Mouse (Mus musculus) erythroid progenitor cell, adult 5-6 weeks (primary cell): ENCODE results near the gene Arid1b. TPM values are rescaled to one million over a fixed set of nuclear protein-coding genes. Genes with fewer than 3 reads are reported as not detected.
A peak's percentile ranks its signal among the peaks of the same experiment; 100 is the strongest.

Source experiments
- ATAC-seq: replicated peaks from 2 replicates; pipeline ENCODE4 v1.8.0; 2016; ENCODE audit warnings: moderate number of reproducible peaks, mild to moderate bottlenecking, moderate TSS enrichment, inconsistent platforms; ENCODE audit not compliant: poor library complexity, low FRiP score, severe bottlenecking
- total RNA-seq, 2 experiments: library from RNA; stranded (forward) in 1 of 2; stranded (reverse) in 1 of 2; fragments of 150-400 nt in 1 of 2; fragments of 186-747, 209-891 nt in 1 of 2; gene quantifications; 2 replicates each; pipeline versions ENCODE4 v1.2.3 to v1.2.4; 2015 to 2017; ENCODE audit warnings: low replicate concordance in 2 of 2

Arid1b gene
- total RNA-seq, 2 experiments from 2014 or later, result 7.2 to 17.2 TPM

GRCm38 (mm10) chr17:5221041-5221440, 226.9 kb downstream of the Arid1b start:
- no peak for ATAC-seq

GRCm38 (mm10) chr17:5221558-5221957, 227.4 kb downstream of the Arid1b start:
- ATAC-seq, result no peak

- no peak for ATAC-seq
Observed at GRCm38 (mm10) chr17:5222827-5223226, 228.7 kb downstream of the Arid1b start.

GRCm38 (mm10) chr17:5224932-5225331, 230.8 kb downstream of the Arid1b start:
- ATAC-seq, result no peak

- ATAC-seq, result no peak
Observed at GRCm38 (mm10) chr17:5227136-5227535, 233.0 kb downstream of the Arid1b start.

- ATAC-seq, result no peak
Observed at GRCm38 (mm10) chr17:5227950-5228615, 234.0 kb downstream of the Arid1b start.

GRCm38 (mm10) chr17:5228616-5229250, 234.6 kb downstream of the Arid1b start:
- no peak for ATAC-seq

- no peak for ATAC-seq
Observed at GRCm38 (mm10) chr17:5230063-5230462, 235.9 kb downstream of the Arid1b start.

- no peak for ATAC-seq
Observed at GRCm38 (mm10) chr17:5232180-5232579, 238.0 kb downstream of the Arid1b start.

- ATAC-seq, result no peak
Observed at GRCm38 (mm10) chr17:5233991-5234390, 239.9 kb downstream of the Arid1b start.

GRCm38 (mm10) chr17:5235057-5235456, 240.9 kb downstream of the Arid1b start:
- ATAC-seq, result no peak

- no peak for ATAC-seq
Observed at GRCm38 (mm10) chr17:5237765-5238164, 243.6 kb downstream of the Arid1b start.

GRCm38 (mm10) chr17:5238387-5239245, 244.5 kb downstream of the Arid1b start:
- no peak for ATAC-seq

GRCm38 (mm10) chr17:5244526-5244925, 250.4 kb downstream of the Arid1b start:
- no peak for ATAC-seq

- no peak for ATAC-seq
Observed at GRCm38 (mm10) chr17:5246688-5247087, 252.6 kb downstream of the Arid1b start.

GRCm38 (mm10) chr17:5247247-5247646, 253.1 kb downstream of the Arid1b start:
- ATAC-seq, result no peak

- no peak for ATAC-seq
Observed at GRCm38 (mm10) chr17:5247737-5248136, 253.6 kb downstream of the Arid1b start.

- no peak for ATAC-seq
Observed at GRCm38 (mm10) chr17:5248957-5249656, 255.0 kb downstream of the Arid1b start.

GRCm38 (mm10) chr17:5249681-5250180, 255.6 kb downstream of the Arid1b start:
- no peak for ATAC-seq

- ATAC-seq, result 0 out of 2 replicates have a peak, but pooled peaks have one; percentile 56
Observed at GRCm38 (mm10) chr17:5252436-5252835, 258.3 kb downstream of the Arid1b start.
